30 mouse cellular contexts compared by ENCODE assay signal in the genomic region with DNA sequence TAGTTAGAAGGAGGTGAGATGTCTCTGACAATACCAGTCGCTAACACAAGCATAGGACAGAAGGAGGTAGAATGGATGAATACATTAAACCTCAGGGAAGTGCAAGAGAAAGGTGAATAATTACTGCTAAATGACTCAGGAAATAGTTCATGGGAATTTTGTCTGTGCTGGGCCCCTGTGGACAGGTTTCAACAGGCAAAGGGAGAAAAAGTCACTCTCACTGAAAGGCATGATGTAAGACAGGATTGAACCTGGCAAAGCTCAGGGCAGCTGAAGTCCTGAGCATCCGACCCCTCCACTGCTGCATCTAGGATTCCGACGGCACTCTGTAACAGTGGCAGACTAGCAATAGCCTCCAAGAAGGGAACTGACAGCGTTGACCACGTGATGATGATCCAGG. TPM values are rescaled to one million over a fixed set of nuclear protein-coding genes. Genes with fewer than 3 reads are reported as not detected.
DNase-seq lines count a peak whose midpoint lies in the region; ATAC-seq and TF ChIP-seq lines count a peak whose summit lies in the region.
"Had no signal": no experiment of that assay in that cellular context is flagged by ENCODE, and none has a peak within 500 bp of the region (broad histone marks: within the 10 kb centered on the region; RNA-seq: fewer than 3 reads in every experiment).

No protein-coding gene starts in this region.

- TF ChIP-seq POLR2A in thymus, adult 2 months (IDR thresholded peaks at IDR 0.05; ENCODE audit: control insufficient read depth, extremely low read depth, insufficient read depth, low read length, poor library complexity) = no peak

- H3K4me2 ChIP-seq in stomach, embryonic 16.5 days (ENCODE audit: low read depth, low read length) = no peak overlapping the region
- no peak overlapping the region for H3K4me2 ChIP-seq in neural tube, embryonic 15.5 days
- H3K4me2 ChIP-seq: forebrain, embryonic 12.5 days; forebrain, embryonic 15.5 days; heart, embryonic 12.5 days; heart, embryonic 15.5 days; hindbrain, embryonic 13.5 days had no signal

- no peak; the same call in 1 of the 2 replicates for ATAC-seq in stomach, embryonic 16.5 days (ENCODE audit: insufficient read depth, low FRiP score)
- ATAC-seq in neural tube, embryonic 15.5 days (ENCODE audit: low FRiP score) = no peak
- ATAC-seq: forebrain, embryonic 15.5 days; hindbrain, embryonic 16.5 days; Patski had no signal

- WGBS in heart, embryonic 10.5 days = 72% methylated on average over 6 of the region's 6 CpGs
- WGBS in thymus, adult 2 months = 79% methylated on average over 6 of the region's 6 CpGs
- 67% methylated on average over 6 of the region's 6 CpGs for WGBS in stomach, embryonic 16.5 days
- 75% methylated on average over 6 of the region's 6 CpGs for WGBS in neural tube, embryonic 15.5 days

- no peak overlapping the region for H3K4me3 ChIP-seq in heart, embryonic 10.5 days
- no peak overlapping the region for H3K4me3 ChIP-seq in thymus, adult 2 months (ENCODE audit: control insufficient read depth, insufficient read depth, low read length)
- no peak overlapping the region for H3K4me3 ChIP-seq in stomach, embryonic 16.5 days (replicated peaks; ENCODE audit: low read length)
- no peak overlapping the region for H3K4me3 ChIP-seq in neural tube, embryonic 15.5 days (replicated peaks)
- H3K4me3 ChIP-seq: forebrain, embryonic 12.5 days; forebrain, embryonic 15.5 days; heart, embryonic 12.5 days; heart, embryonic 15.5 days; hindbrain, embryonic 10.5 days; hindbrain, embryonic 13.5 days had no signal

- H3K27me3 ChIP-seq in heart, embryonic 10.5 days (ENCODE audit: insufficient read depth, poor library complexity, severe bottlenecking) = no peaks in the 10 kb centered on the region
- no peaks in the 10 kb centered on the region for H3K27me3 ChIP-seq in thymus, adult 2 months (ENCODE audit: control insufficient read depth, insufficient read depth, low read length)
- no peaks in the 10 kb centered on the region for H3K27me3 ChIP-seq in stomach, embryonic 16.5 days (ENCODE audit: control insufficient read depth, insufficient read depth, low read length)
- H3K27me3 ChIP-seq in neural tube, embryonic 15.5 days (replicated peaks) = no peaks in the 10 kb centered on the region
- H3K27me3 ChIP-seq: CH12.LX; forebrain, embryonic 12.5 days; forebrain, embryonic 15.5 days; heart, embryonic 15.5 days; hindbrain, embryonic 13.5 days; Patski had no signal

- H3K9ac ChIP-seq in stomach, embryonic 16.5 days (ENCODE audit: low read length) = no peak overlapping the region
- no peak overlapping the region for H3K9ac ChIP-seq in neural tube, embryonic 15.5 days (replicated peaks)
- H3K9ac ChIP-seq: forebrain, embryonic 12.5 days; forebrain, embryonic 15.5 days; heart, embryonic 12.5 days; heart, embryonic 15.5 days; hindbrain, embryonic 13.5 days had no signal

- H3K4me1 ChIP-seq in heart, embryonic 10.5 days = 0 out of 2 replicates have a peak, but pooled peaks cover 4% of the 10 kb centered on the region
- no peaks in the 10 kb centered on the region for H3K4me1 ChIP-seq in thymus, adult 2 months (replicated peaks; ENCODE audit: control insufficient read depth, insufficient read depth, low read length)
- H3K4me1 ChIP-seq in stomach, embryonic 16.5 days (ENCODE audit: control insufficient read depth, insufficient read depth, low read length) = peaks cover 3% of the 10 kb centered on the region; the same call in 1 of the 2 replicates
- H3K4me1 ChIP-seq in neural tube, embryonic 15.5 days = no peaks in the 10 kb centered on the region
- H3K4me1 ChIP-seq: forebrain, embryonic 12.5 days; forebrain, embryonic 15.5 days; heart, embryonic 15.5 days; hindbrain, embryonic 13.5 days had no signal

- H3K36me3 ChIP-seq in heart, embryonic 10.5 days = no peaks in the 10 kb centered on the region
- H3K36me3 ChIP-seq in thymus, adult 2 months (ENCODE audit: control insufficient read depth, insufficient read depth, low read length) = no peaks in the 10 kb centered on the region
- no peaks in the 10 kb centered on the region for H3K36me3 ChIP-seq in stomach, embryonic 16.5 days (ENCODE audit: control insufficient read depth, insufficient read depth, low read length)
- no peaks in the 10 kb centered on the region for H3K36me3 ChIP-seq in neural tube, embryonic 15.5 days
- H3K36me3 ChIP-seq: forebrain, embryonic 12.5 days; forebrain, embryonic 15.5 days; G1E; heart, embryonic 12.5 days; heart, embryonic 15.5 days; hindbrain, embryonic 10.5 days; hindbrain, embryonic 13.5 days had no signal

- peaks cover 5% of the 10 kb centered on the region; the same call in 1 of the 2 replicates for H3K9me3 ChIP-seq in heart, embryonic 10.5 days
- H3K9me3 ChIP-seq in stomach, embryonic 16.5 days (replicated peaks; ENCODE audit: control insufficient read depth, low read length) = no peaks in the 10 kb centered on the region
- H3K9me3 ChIP-seq in neural tube, embryonic 15.5 days (replicated peaks) = no peaks in the 10 kb centered on the region
- H3K9me3 ChIP-seq: forebrain, embryonic 12.5 days; forebrain, embryonic 15.5 days; G1E; heart, embryonic 15.5 days; hindbrain, embryonic 13.5 days had no signal

- H3K27ac ChIP-seq in heart, embryonic 10.5 days = no peak overlapping the region
- H3K27ac ChIP-seq in thymus, adult 2 months (ENCODE audit: control insufficient read depth, insufficient read depth, low read length) = peak overlapping the region; percentile 37; the same call in 1 of the 2 replicates
- peak overlapping the region; percentile 45; the same call in 1 of the 2 replicates for H3K27ac ChIP-seq in stomach, embryonic 16.5 days (ENCODE audit: low read length)
- H3K27ac ChIP-seq in neural tube, embryonic 15.5 days (replicated peaks) = no peak overlapping the region
- H3K27ac ChIP-seq: forebrain, embryonic 12.5 days; forebrain, embryonic 15.5 days; heart, embryonic 15.5 days; hindbrain, embryonic 10.5 days; hindbrain, embryonic 13.5 days had no signal

- DNase-seq in heart, embryonic 10.5 days (ENCODE audit: low spot score) = peak; percentile 72
- no peak for DNase-seq in heart, adult 18-20 months
- DNase-seq in thymus, adult 2 months = no peak
- no peak for DNase-seq in thymus, postnatal 4 days
- no peak for DNase-seq in T-cell, adult 2 months (ENCODE audit: low spot score)
- DNase-seq: adrenal gland, adult 8-10 months; adrenal gland, postnatal 25 days; B cell, adult 2 months; cerebellum, adult 11-12 months; cerebellum, adult 8-10 months; cerebellum, postnatal 36 days; embryo, embryonic 11 days; gastrocnemius, postnatal 25 days; heart, postnatal 10 days; heart, postnatal 36 days had no signal

- TF ChIP-seq CTCF in thymus, adult 2 months (IDR thresholded peaks at IDR 0.05; ENCODE audit: borderline replicate concordance, control insufficient read depth, extremely low read depth, insufficient read depth, low read length, poor library complexity) = no peak

RNA-seq across cellular contexts. Expression of a gene that starts 28.7 kb away (rescaled TPM):
- polyA plus RNA-seq in heart, embryonic 10.5 days (2016; fragmentation: Nextera tagmentation; extraction: Ambion mirVana) = 0.27 and 0.57 TPM in 2 replicates
- total RNA-seq in heart, adult 18-20 months (2021) = not detected
- polyA plus RNA-seq in thymus, adult 2 months (2012; rRNA removed) = 0.03 TPM in 1 of 2 replicates, not detected in the other
- not detected in 2 replicates for polyA plus RNA-seq in stomach, embryonic 16.5 days (2015; fragmentation: Nextera tagmentation; extraction: Ambion mirVana)
- 14.9 and 19.2 TPM in 2 replicates for polyA plus RNA-seq in neural tube, embryonic 15.5 days (2015; fragmentation: Nextera tagmentation; extraction: Ambion mirVana)
- total RNA-seq: adrenal gland, adult 8-10 months; adrenal gland, postnatal 25 days; CH12.LX; gastrocnemius, adult 8-10 months; gastrocnemius, postnatal 25 days; granulocyte monocyte progenitor cell, adult 5-6 weeks; heart, adult 8-10 months; heart, postnatal 10 days; heart, postnatal 36 days had no signal
- polyA plus RNA-seq: G1E; heart, embryonic 15.5 days; Patski had no signal

RNA-seq across cellular contexts. Expression of a gene that starts 47.6 kb away (rescaled TPM):
- polyA plus RNA-seq in heart, embryonic 10.5 days (2016; fragmentation: Nextera tagmentation; extraction: Ambion mirVana) = 5.6 and 19.8 TPM in 2 replicates
- total RNA-seq in heart, adult 18-20 months (2021) = 100 to 1,000 TPM; 895 to 982 TPM
- polyA plus RNA-seq in thymus, adult 2 months (2012; rRNA removed) = 0.82 and 10.1 TPM in 2 replicates
- polyA plus RNA-seq in stomach, embryonic 16.5 days (2015; fragmentation: Nextera tagmentation; extraction: Ambion mirVana) = 3.9 and 45.9 TPM in 2 replicates
- polyA plus RNA-seq in neural tube, embryonic 15.5 days (2015; fragmentation: Nextera tagmentation; extraction: Ambion mirVana) = 4.0 and 6.2 TPM in 2 replicates
- total RNA-seq: CH12.LX; granulocyte monocyte progenitor cell, adult 5-6 weeks had no signal
- polyA plus RNA-seq: G1E had no signal

Comparison
In these comparisons a context has a peak if more than half of its experiments do, and no peak if none do; other contexts are left out.
1. H3K27ac ChIP-seq: peak in thymus, adult 2 months (single experiment) and stomach, embryonic 16.5 days (single experiment); none in heart, embryonic 10.5 days (single experiment) and neural tube, embryonic 15.5 days (single experiment).
2. RNA of a gene that starts 28.7 kb away (polyA plus RNA-seq): 14.9 to 19.2 TPM in neural tube, embryonic 15.5 days; 0.27 to 0.57 TPM in heart, embryonic 10.5 days, 0.03 TPM in thymus, adult 2 months and not detected in stomach, embryonic 16.5 days; every median in the first group is over 10 times any median in the second.